Mouse (Mus musculus) liver, adult 2 months (tissue): ENCODE results near the gene Map3k15. TPM values are rescaled to one million over a fixed set of nuclear protein-coding genes. Genes with fewer than 3 reads are reported as not detected.

ENCODE experiments used
- DNase-seq: peaks from one replicate; pipeline ENCODE4 v3.0.0-alpha.2; 2011; ENCODE audit warnings: low read depth, low spot score; ENCODE audit errors: extremely low read depth
- H3K27ac ChIP-seq: fragments of 200-500 bp; replicated peaks from 2 replicates; pipeline ENCODE4 v1.5.1; 2012; ENCODE audit warnings: low read depth, mild to moderate bottlenecking, control low read depth, inconsistent platforms, low read length; ENCODE audit not compliant: insufficient read depth
- H3K27me3 ChIP-seq: fragments of 200-500 bp; 2 replicates; pipeline ENCODE4 v1.6.1; 2012; ENCODE audit warnings: mild to moderate bottlenecking, moderate library complexity, low read length, inconsistent platforms; ENCODE audit not compliant: control insufficient read depth, insufficient read depth
- H3K36me3 ChIP-seq: fragments of 200-500 bp; 2 replicates; pipeline ENCODE4 v1.6.1; 2012; ENCODE audit warnings: low read length, inconsistent platforms; ENCODE audit not compliant: control insufficient read depth, insufficient read depth
- H3K4me1 ChIP-seq: fragments of 200-500 bp; 2 replicates; pipeline ENCODE4 v1.6.1; 2011; ENCODE audit warnings: low read length; ENCODE audit not compliant: control insufficient read depth, insufficient read depth
- H3K4me3 ChIP-seq: fragments of 200-500 bp; 2 replicates; pipeline ENCODE4 v1.5.1; 2011; ENCODE audit warnings: low read depth, mild to moderate bottlenecking, control low read depth, low read length, moderate library complexity; ENCODE audit not compliant: insufficient read depth
- H3K79me2 ChIP-seq: fragments of 200-500 bp; 2 replicates; pipeline ENCODE4 v1.6.1; 2012; ENCODE audit warnings: inconsistent platforms, mild to moderate bottlenecking, low read length, moderate library complexity; ENCODE audit not compliant: control insufficient read depth, insufficient read depth
- H3K9ac ChIP-seq: fragments of 200-500 bp; 2 replicates; pipeline ENCODE4 v1.6.1; 2012; ENCODE audit warnings: low read depth, mild to moderate bottlenecking, control low read depth, inconsistent platforms, low read length
- CTCF ChIP-seq: fragments of 200-500 bp; IDR thresholded peaks from 2 replicates; pipeline ENCODE4 v1.5.1; 2011; ENCODE audit warnings: low read depth, low read length, control low read depth
- POLR2A ChIP-seq: fragments of 200-500 bp; IDR thresholded peaks from 2 replicates; pipeline ENCODE4 v1.6.1; 2011; ENCODE audit warnings: low read length, control low read depth; ENCODE audit not compliant: insufficient read depth; ENCODE audit errors: extremely low read depth
- WGBS: fragments of 180-500 bp; shearing (Covaris S2); methylation state at CpG from one replicate; pipeline ENCODE4 v1.1.7; 2018; 5-methylcytosine and 5-hydroxymethylcytosine counted together
- polyA plus RNA-seq: library from polyadenylated mRNA; depleted of rRNA; stranded (reverse); fragments of >200 nt; gene quantifications from 2 replicates; pipeline ENCODE4 v1.2.3, GENCODE M21; 2012
- total RNA-seq: library from RNA; depleted of rRNA; stranded (reverse); fragments of >200 nt; gene quantifications from 2 replicates; pipeline ENCODE4 v1.2.3, GENCODE M21; 2014

Gene Map3k15
- total and polyA plus RNA-seq, 2 experiments: 0.17 to 0.37 TPM

GRCm38 (mm10) chrX:159955433-159955832 is 32.8 kb upstream of the Map3k15 start:
- no peaks in the 10 kb centered on the region for H3K79me2 ChIP-seq
- no peak overlapping the region for H3K4me3 ChIP-seq
- DNase-seq: no peak
- H3K4me1 ChIP-seq: no peaks in the 10 kb centered on the region
- TF ChIP-seq POLR2A (no peak), CTCF (no peak)
- H3K27me3 ChIP-seq: no peaks in the 10 kb centered on the region
- H3K27ac ChIP-seq: no peak overlapping the region
- WGBS: 89% methylated on average over 6 of the region's 6 CpGs
- H3K36me3 ChIP-seq: no peaks in the 10 kb centered on the region
- no peak overlapping the region for H3K9ac ChIP-seq

- WGBS: 84% methylated on average over 2 of the region's 2 CpGs
- no peak overlapping the region for H3K4me3 ChIP-seq
- no peak for TF ChIP-seq CTCF
- no peak for TF ChIP-seq POLR2A
- H3K4me1 ChIP-seq: no peaks in the 10 kb centered on the region
- no peaks in the 10 kb centered on the region for H3K27me3 ChIP-seq
- no peak overlapping the region for H3K9ac ChIP-seq
- no peaks in the 10 kb centered on the region for H3K79me2 ChIP-seq
- no peaks in the 10 kb centered on the region for H3K36me3 ChIP-seq
- DNase-seq: no peak
- H3K27ac ChIP-seq: no peak overlapping the region
Measured at GRCm38 (mm10) chrX:159961385-159961784, 26.8 kb upstream of the Map3k15 start.

- H3K36me3 ChIP-seq: no peaks in the 10 kb centered on the region
- H3K27me3 ChIP-seq: no peaks in the 10 kb centered on the region
- no peaks in the 10 kb centered on the region for H3K79me2 ChIP-seq
- TF ChIP-seq POLR2A (no peak), CTCF (peak; percentile 21; the same call in 1 of the 2 replicates)
- H3K4me3 ChIP-seq: no peak overlapping the region
- H3K9ac ChIP-seq: no peak overlapping the region
- WGBS: 20% methylated on average over 4 of the region's 4 CpGs
- H3K4me1 ChIP-seq: no peaks in the 10 kb centered on the region
- DNase-seq: peak; percentile 41
- no peak overlapping the region for H3K27ac ChIP-seq
Measured at GRCm38 (mm10) chrX:159963273-159963672, 25.0 kb upstream of the Map3k15 start.

- H3K27ac ChIP-seq: no peak overlapping the region
- no peaks in the 10 kb centered on the region for H3K27me3 ChIP-seq
- no peak for TF ChIP-seq POLR2A
- TF ChIP-seq CTCF: no peak
- H3K36me3 ChIP-seq: no peaks in the 10 kb centered on the region
- no peak overlapping the region for H3K4me3 ChIP-seq
- no peak overlapping the region for H3K9ac ChIP-seq
- no peaks in the 10 kb centered on the region for H3K4me1 ChIP-seq
- no peaks in the 10 kb centered on the region for H3K79me2 ChIP-seq
- 88% methylated on average over 9 of the region's 9 CpGs for WGBS
- DNase-seq: no peak
Measured at GRCm38 (mm10) chrX:159963925-159964324, 24.3 kb upstream of the Map3k15 start.

- TF ChIP-seq CTCF: no peak
- Histone ChIP-seq H3K27me3 (no peaks in the 10 kb centered on the region), H3K4me3 (no peak overlapping the region), H3K79me2 (no peaks in the 10 kb centered on the region), H3K36me3 (no peaks in the 10 kb centered on the region), H3K9ac (no peak overlapping the region), H3K4me1 (no peaks in the 10 kb centered on the region; the same call in 1 of the 2 replicates), H3K27ac (no peak overlapping the region)
- no peak for DNase-seq
- WGBS: 90% methylated on average over 2 of the region's 2 CpGs
Measured at GRCm38 (mm10) chrX:159969025-159969424, 19.2 kb upstream of the Map3k15 start.

GRCm38 (mm10) chrX:159971091-159971779 is 17.0 kb upstream of the Map3k15 start:
- DNase-seq: peak; percentile 4
- 53% methylated on average over 3 of the region's 3 CpGs for WGBS
- Histone ChIP-seq H3K36me3 (no peaks in the 10 kb centered on the region), H3K27ac (no peak overlapping the region), H3K4me1 (no peaks in the 10 kb centered on the region; the same call in 1 of the 2 replicates), H3K9ac (no peak overlapping the region), H3K4me3 (no peak overlapping the region), H3K79me2 (no peaks in the 10 kb centered on the region), H3K27me3 (no peaks in the 10 kb centered on the region)
- no peak for TF ChIP-seq CTCF
- TF ChIP-seq POLR2A: no peak
